Mouse (Mus musculus) T-helper 2 cell (primary cell): ENCODE data around the gene Cracr2a.

Experiments used
- in situ Hi-C: fragments of 300-600 bp; cut with MboI, MseI; formaldehyde crosslinking; loops from one replicate; pipeline ENCODE4 v1.15.1; 2025; ENCODE audit warnings: high pct_unique_total_duplicates

Gene Cracr2a

DNA sequence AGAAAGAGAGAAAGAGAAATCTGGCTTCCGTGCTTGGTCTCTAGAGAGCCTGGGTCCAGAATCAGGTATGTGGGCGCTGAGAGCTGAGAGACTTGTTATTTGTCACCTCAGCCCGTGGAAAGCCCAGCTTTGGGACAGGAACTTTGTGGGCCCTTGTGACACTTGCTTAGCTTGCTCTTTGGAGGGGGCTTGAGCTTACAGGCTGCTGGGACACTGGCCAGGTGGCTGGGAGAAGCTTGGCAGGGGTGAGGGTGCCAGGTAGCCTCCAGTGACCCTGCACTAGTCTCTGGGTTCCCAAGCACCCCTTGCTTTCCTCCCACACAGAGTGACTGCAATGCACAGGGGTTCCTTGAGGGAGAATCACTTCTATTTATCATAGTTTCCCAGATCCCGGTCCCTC, 2.4 kb downstream of the Cracr2a start:
- in situ Hi-C loops = loop anchor here (10.0 kb wide), 1 partner anchor 419 kb away; no protein-coding TSS in a partner anchor

DNA sequence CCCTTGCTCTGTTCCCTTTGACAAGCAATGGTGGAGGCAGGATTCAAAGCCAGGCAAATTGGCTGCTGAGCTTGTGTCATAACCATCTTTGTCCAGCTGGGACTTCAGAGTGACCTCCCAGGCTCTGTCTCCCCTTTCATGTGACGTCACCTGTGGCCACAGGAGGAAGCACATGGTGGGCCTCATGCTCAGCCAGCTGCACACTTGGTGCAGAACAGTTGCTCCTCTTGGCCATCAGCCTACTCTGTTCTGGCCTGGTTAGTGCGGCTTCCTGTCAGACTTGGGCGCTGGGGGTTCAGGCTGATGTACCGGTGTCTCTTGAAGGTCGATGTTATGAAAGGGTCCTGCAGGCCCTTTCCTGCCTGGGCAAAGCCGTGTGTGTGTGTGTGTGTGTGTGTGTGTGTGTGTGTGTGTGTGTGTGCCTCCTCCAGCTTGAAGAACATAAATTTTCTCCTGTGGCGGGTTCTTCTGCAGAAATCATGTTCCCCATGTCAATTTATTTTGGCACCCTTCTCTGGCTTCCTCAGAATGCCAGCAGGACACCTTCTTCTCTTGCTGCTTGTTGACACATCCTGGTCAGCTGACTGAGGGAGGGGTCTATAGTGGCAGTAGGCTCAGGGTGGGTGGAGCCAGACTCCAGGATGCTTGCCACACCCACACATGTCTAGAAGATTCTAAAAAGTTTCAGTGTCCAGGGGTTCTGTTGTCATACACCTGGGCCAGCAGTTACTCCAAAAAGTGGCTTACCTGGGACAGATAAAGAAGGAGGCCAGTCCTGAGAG, 5.0 kb downstream of the Cracr2a start:
- in situ Hi-C loops = loop anchor here (10.0 kb wide), 1 partner anchor 421 kb away; no protein-coding TSS in a partner anchor

- in situ Hi-C loops = no loop called here
These were observed 10.9 kb downstream of the Cracr2a start for GRCm38 (mm10) chr6:127571849-127572550.

GRCm38 (mm10) chr6:127573779-127574463, 12.8 kb downstream of the Cracr2a start:
- in situ Hi-C loops = no loop called here

DNA sequence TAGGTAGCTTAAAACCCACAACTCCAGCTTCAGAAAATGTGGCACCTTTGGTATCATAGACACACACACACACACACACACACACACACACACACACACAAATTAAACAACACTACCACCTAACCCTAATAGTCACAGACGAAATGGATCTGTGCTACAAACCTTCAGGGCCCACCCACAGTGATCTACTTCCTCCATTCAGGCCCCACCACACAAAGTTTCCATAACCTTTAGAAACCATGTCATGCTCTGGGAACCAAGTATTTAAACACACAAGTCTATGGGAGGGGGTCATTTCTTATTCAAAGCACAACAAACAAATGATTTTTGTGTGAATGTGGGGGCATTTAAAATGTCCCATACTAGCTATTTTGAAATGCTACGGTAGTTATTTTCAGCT, 14.1 kb downstream of the Cracr2a start:
- in situ Hi-C loops = no loop called here

GRCm38 (mm10) chr6:127577688-127578087, 16.6 kb downstream of the Cracr2a start:
- in situ Hi-C loops = no loop called here

DNA sequence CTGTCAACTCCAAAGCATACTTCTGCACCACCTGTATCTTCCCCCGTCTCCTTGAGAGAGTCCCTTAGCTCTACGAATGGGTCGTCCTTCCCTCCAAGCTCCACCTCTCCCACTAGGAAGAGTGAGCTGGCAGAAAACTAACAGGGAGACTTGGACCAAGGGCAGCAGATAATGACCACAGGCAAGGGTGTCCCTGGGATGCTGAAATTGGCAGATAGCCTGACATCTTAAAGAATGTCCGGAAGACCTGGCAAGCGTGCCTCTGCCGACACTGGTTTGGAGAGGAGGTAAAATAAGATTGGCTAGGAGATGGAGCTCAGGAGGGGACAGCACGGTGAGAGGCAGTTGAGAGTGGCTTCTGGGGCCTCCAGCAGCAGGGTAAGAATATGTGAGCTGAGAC, 17.2 kb downstream of the Cracr2a start:
- in situ Hi-C loops = no loop called here

GRCm38 (mm10) chr6:127578810-127579209, 17.7 kb downstream of the Cracr2a start:
- in situ Hi-C loops = no loop called here

- in situ Hi-C loops = no loop called here
These were observed 20.8 kb downstream of the Cracr2a start for GRCm38 (mm10) chr6:127581915-127582314.

DNA sequence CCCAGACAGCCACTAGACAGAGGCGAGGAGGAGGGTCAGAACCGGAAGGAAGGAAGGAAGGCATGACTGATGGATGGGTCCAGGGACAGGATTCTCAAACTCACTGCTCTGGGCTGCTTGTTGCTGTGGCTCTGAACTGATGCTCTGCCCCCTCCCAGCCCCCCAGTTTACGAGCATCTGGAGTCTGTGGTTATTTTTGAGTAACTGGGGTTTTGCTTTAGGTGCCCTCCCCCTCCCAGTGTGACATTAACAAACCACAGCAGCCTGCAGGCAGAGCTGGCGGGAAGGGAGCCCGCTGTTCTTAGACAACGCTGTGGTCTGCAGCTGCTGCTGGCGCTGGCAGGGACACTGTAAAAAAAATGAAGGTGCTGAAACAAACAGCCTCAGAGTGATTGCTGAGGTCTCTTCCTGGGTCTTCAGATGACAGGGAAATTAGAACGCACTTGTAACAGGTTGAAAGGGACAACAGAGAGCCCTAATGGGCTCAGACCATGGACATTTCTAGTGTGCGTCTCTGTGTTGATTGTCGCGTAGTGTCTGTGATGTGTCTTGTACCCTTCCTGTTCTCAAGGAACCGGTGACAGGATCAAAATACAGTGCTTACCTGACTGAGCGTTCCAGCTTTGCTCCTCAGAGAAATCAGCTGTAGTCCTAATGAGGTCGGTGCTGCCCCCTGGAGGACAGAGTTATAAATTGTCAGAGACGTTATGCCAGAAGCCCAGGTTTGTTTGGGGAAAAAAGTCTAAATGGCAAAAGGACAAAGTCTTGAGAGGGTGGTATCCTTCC, 21.4 kb downstream of the Cracr2a start:
- in situ Hi-C loops = no loop called here

DNA sequence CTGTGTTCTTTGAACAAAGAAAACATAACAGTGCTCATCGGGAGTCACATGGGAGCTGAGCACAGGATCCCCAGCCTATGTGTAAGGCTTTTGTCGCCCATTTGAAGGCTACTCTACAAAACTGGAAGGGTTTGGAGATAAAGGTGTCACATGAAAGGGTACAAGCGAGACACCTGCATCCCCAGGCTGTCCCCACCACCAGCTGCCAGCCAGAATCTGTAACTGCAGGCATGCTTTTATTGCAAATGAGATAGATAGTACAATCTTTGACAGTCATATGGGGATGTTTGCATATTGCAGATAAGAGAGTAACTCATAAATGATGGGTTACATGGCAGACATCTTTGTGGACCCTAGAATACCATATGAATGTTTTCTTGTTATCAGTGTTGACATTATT, 30.3 kb downstream of the Cracr2a start:
- in situ Hi-C loops = no loop called here

GRCm38 (mm10) chr6:127593487-127593886, 32.3 kb downstream of the Cracr2a start:
- in situ Hi-C loops = no loop called here

DNA sequence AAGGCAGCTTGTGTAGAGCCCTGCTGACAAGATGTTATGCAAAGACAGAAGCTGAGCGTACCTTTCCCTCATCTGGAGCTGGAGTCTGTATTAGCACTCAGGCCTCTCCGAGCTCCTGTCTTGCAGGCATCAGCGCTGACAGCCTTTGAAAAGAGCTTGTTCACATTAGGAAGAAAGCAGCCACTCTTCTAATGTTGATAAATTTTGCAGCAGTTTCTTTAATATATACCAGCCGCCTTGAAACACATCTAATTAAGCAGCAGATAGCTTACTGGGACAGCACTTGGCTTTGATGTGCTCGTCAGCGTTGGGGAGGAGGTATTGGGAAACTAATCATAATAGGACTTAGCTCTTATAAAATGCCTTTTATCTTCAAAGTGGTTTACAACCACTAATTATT, 38.1 kb downstream of the Cracr2a start:
- in situ Hi-C loops = no loop called here

- in situ Hi-C loops = no loop called here
These were observed 44.2 kb downstream of the Cracr2a start for GRCm38 (mm10) chr6:127605067-127606025.

DNA sequence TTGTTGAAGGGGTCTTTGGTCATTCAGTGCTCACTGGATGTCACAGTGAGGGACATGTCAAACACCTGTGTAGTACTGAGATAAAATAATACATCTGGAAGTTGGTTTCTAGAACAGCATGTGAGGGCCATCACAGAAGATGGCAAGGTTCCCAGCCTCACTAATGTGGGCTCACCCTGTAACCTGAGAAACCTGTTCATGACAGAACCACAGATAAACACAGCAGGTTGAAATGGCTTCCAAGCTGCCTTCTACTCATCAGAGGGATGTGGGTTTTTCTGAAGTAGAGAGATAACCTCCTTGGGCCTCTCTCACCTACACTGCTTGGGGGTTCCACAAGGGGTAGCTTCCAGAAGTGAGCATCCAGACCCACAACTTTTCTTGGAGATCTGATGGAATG, 48.5 kb downstream of the Cracr2a start:
- in situ Hi-C loops = no loop called here

DNA sequence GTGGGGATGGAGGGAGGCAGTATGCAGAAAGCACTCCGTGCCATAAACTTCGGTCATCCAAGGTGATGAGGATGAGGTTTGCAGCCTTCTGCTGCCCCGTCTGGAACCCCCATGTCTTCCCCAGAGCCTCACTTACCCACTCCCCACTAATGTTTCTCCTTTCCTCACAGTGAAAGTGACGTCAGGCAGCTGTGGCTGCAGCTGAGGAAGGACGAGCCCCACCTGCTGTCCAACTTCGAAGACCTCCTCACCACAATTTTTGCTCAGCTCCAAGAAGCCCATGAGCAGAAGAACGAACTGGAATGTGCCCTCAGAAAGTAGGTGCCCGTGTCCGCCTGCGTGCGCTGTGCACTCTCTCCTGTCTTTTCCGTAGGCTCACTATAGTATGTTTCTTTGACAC, 50.1 kb downstream of the Cracr2a start:
- in situ Hi-C loops = no loop called here

GRCm38 (mm10) chr6:127614083-127614984, 53.2 kb downstream of the Cracr2a start:
- in situ Hi-C loops = no loop called here

GRCm38 (mm10) chr6:127616623-127617022, 55.5 kb downstream of the Cracr2a start:
- in situ Hi-C loops = no loop called here

DNA sequence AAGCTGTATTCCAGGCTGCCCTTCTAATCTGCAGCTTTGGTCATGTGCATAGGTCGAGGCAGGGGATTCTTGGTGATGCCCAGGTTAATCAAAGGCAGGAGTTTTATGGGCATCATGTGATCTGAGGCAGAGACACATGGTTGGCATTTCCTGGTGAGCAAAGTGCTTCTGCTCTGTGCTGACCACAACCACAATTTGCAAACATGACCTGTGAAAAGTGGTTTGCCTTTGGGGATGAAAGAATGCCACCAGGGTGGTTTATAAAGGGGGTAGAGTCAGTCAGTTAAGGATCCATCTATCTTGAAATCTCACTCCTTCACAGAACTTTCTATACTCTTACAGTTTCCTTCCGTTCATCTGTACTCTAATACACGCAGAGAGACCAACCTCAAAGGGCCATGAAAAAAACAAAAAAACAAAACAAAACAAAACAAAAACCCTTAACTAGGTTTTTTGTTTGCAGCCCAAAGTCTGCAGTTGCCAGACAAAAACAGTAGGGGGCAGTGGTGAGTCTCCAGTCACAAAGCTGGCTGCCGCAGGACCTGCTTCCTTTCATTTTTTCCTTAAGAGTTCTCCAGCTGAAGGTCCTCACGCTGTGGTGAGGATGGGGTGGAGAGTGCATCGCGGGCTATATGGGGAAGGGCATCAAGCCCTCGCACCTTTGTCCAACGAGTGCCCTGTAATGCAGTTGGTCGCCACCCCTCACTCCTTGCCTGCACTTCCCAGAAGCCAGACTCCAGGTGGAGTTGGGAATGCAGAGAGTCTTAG, 56.3 kb downstream of the Cracr2a start:
- in situ Hi-C loops = no loop called here
